Mouse (Mus musculus): Measurements from ENCODE around the gene Gm21985.
"Not testable (repeated sequence)": the region's sequence is repeated elsewhere in the genome, so short reads cannot be mapped to it uniquely, and the experiment has no call there.

Gene Gm21985

DNA sequence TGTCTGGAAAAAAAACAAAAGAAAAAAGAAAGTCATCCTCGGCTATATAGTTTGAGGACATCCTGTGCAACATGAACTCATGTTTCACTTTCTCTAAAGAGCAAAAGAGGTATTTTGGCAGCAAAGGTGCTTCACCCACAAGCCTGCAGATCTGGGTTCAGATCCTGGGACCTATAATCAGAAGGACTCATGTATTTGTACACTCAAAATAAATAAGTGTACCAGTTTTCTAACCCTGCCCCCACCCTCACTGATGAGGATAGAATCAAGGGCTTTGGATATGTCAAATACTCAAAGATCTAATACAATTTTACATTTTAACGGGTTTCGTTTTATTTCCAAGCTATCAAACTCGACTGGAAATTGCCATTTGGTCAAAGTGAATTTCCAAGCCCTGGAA, 1.8 kb upstream of the Gm21985 start:
- no peak for DNase-seq (ENCODE audit: low spot score in 2 of 2)

DNA sequence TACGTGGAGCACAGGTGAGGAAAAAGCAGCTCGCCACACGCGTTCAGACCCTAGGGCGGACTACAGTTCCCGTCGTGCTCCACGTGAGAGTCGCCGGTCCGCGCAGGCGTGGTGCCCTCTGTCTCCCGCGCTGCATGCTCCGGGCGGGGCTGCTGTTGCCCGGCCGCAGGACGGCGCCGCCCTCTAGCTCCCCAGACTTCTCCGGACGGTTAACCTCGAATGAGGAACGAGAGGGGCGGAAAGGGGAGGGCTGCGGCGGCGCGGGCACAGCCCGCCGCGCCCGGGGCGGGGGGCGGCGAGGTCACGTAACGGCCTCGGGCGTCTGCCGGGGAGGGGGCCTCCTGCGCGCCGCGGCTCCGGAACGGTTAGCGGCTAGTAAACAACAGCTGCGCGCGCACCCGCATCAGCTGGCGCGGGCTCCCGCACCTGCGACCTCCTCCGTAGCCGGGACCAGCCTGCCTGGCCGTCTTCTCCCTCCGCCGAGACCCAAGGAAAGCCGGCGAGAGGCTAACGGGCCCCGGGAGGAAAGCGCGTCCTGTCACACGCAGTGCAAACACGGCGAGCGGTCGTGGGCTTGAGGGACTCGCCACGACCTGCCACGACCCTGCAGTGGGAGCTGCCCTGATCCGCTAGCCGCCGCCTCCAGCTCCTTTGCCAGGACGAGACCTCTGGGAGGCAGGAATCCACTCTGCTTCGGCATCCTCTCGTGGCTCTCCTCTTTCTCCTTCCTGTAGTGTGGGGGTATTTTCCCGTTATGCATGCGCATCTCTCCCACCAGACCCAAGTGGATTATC, 469 bp upstream of the Gm21985 start, which contains the start of gene Slc12a6:
Slc12a6 (plus strand) TSS at position 378 of the 794 bp plus-strand sequence.
- peak; percentile 81 to 87 for DNase-seq (ENCODE audit: low spot score in 2 of 2)

DNA sequence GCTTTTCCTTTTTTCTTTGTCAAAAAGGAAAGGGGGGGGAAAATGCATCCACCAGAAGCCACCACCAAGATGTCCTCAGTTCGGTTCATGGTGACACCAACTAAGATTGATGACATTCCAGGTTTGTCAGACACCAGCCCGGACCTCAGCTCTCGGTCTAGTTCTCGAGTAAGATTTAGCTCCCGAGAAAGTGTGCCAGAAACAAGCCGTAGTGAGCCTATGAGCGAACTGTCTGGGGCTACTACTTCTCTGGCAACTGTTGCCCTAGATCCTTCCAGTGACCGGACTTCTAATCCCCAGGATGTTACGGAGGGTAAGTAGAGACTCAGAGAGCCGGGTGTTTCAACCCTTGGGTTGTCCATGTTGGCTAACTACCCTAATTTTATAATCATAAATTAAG, 666 bp downstream of the Gm21985 start:
- DNase-seq (ENCODE audit: low spot score in 2 of 2), result no peak

DNA sequence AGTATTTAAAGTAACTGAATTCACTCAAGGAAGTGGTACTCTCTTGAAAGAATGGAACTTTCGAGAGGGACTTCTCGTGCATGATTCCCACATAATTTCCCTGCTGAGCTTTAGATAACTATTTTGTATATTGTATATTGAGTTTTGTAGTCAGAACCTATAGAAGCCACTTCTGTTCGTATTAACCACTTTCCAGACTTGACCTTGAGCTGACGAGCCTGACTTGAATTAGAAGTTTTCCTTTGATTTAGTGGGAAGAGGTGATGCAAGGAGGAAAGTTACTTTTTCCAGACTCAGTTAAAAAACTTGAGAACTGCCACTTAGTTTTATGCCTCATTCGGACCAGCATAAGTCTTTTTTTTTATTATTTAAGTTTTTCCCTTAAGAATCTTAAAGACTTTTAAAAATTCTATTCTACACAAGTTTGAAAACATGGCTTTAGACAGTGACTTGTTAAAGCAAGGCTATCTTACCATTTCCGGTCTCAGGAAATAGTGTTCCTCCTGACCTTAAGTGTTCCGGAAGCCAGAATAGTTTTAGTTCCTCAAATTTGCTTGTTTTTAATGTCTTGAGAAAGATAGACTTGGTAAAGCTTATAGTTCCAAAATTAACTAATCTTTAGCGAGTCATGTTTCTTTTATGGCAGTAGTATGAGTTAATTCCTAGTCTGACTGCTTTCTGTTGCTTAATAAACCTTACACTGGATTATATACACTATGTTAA, 1.6 kb downstream of the Gm21985 start:
- DNase-seq (ENCODE audit: low spot score in 2 of 2), result no peak

DNA sequence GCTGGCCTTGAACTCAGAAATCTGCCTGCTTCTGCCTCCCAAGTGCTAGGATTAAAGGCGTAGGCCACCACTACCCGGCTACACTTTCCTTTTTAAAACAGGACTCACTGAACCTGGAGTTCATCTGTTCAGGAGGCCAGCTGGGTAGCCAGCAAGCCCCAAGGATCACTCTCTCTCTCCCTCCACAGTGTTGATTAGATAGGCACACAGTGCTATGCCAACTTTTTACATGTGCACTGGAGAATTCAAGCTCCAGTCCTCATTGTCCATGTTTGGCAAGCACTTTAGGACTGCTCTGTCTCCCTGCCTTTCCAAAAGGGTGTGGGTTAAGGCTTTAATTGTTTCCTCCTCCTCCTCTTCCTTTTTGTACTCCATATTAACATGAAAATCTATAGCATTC, 3.9 kb downstream of the Gm21985 start:
- DNase-seq (ENCODE audit: low spot score in 2 of 2), result no peak

DNA sequence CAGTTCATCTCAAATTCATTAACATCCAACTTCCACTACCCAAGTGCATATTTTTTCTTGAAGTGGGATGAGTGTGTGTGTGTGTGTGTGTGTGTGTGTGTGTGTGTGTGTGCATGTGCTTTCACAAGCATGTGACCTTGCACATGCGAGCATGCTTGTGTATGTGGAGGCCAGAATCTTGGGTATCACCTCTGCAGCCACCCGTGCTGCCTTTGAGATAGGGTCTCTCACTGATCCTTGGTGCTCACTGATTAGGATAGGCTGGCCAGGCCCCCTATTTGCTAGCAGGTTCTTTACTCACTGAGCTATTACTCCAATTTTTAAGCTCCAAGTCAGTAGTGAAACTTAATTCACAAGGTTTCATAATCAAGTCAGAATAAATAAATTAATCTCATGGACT, 6.8 kb downstream of the Gm21985 start:
- no peak for DNase-seq (ENCODE audit: low spot score in 2 of 2)

DNA sequence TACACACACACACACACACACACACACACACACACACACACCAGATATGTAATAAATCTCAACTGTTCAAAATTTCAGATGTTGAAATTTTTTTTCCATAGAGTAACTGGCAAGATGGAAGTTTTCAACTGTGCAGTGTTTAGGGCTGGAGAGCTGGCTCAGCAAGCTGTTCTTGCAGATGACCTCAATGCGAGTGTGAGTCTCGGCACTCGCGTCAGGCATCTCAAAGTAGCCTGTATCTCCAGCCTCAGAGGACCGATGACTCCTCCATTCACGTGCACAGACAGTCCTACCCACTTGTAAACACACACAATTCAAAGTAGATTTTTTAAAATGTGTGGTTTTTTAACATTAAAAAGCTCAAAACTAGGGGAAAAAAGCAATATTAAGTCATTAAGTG, 7.4 kb downstream of the Gm21985 start:
- no peak for DNase-seq (ENCODE audit: low spot score in 2 of 2)

DNA sequence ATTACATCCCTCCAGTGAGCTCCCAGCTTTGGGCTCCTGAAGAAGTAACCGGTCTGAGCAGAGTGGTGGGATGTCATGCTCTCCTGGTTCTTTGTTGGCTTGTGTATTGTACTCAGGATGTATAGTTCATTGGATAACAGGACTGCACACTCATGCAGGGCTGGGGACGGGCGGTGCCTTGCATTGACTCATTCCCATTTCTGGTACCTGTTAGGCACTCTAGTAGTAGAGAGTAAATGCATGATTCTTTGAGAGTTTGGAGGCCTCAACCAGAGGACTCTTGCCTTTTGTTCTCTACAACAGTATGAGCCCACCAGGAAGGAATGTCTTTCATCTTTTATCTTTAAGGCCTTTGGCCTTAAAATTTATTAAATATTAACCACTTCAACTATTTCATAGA, 10.8 kb downstream of the Gm21985 start:
- no peak for DNase-seq (ENCODE audit: low spot score in 2 of 2)

DNA sequence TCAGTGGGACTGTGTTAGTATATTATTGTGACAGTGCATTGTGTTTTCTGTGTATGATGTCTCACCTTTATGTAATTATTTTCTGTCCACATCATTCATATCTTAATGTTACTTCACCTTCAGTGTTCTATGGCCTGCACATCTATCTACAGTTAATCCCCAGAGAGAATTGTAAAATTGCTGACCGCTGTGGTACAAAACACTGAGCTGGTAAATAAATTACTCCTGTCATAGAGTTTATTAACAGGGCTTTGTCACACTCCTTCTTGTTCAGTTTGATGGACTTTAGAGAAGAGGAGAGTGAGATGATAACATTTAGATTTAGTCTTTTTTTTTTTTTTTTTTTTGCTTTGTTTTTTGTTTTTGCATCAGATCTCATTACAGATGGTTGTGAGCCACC, 16.7 kb downstream of the Gm21985 start:
- DNase-seq (ENCODE audit: low spot score in 2 of 2), result no peak

DNA sequence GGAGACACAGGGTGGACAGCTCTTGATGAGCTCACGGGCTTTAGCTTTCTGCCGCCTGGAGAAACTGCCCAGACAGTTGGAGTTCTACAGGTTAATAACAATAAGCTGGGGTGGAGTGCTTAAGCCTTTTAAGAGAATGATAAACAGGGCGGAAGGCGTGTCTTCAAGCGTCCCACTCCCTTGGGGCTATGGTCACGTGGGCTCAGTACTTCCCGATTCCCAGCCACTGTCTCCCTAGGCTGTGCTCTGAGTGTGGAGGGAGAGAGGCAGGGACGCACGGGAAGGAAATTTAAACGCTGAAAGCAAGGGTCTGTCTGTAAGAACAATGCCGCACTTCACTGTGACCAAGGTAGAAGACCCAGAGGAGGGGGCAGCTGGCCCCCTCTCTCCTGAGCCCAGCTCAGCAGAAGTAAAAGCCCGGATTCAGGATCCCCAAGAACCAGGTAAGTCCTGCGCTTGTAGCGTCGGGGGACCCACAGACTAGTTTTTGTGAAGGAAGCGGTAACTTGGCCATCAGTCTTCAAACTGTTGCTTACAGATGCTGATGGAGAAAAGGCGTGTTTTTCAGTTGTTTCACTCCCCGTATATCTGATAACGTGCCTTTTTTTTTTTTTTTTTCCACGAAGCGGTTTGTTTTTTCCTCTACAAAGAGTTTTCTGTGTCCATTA, 18.4 kb downstream of the Gm21985 start:
- DNase-seq (ENCODE audit: low spot score in 2 of 2), result no peak

DNA sequence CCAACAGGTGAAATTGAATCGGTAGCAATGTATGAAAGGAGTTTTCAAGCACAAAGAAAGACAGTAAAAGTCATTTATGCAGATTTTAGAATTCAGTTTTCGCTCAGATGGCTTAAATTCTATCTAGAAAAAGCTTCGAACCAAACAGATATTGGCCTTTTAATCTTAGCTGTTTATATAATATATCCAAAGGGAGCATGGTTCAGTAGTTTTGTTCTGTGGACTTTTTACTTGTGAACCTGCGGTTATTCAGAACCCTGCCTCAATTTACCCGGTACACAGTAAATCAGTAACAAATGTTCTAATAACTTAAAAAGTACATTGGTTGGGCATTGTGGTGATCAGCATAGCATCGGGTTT, 18.9 kb downstream of the Gm21985 start:
- DNase-seq (ENCODE audit: low spot score in 2 of 2), result no peak

DNA sequence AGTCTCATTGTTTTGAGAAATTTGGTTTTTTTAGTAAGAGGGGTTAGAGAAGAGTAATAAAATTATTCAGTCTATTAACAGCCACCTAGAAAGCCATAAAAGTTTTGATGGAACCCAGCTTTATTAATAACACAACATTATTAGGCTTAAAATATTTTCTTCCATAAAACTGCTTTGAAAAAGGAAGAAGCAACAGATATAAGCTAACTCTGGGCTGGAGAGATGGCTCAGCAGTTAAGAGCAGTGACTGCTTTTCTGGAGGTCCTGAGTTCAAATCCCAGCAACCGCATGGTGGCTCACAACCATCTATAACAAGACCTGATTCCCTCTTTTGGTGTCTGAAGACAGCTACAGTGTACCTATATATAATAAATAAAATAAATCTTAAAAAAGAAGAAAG, 19.9 kb downstream of the Gm21985 start:
- DNase-seq (ENCODE audit: low spot score in 2 of 2), result not testable (repeated sequence)

DNA sequence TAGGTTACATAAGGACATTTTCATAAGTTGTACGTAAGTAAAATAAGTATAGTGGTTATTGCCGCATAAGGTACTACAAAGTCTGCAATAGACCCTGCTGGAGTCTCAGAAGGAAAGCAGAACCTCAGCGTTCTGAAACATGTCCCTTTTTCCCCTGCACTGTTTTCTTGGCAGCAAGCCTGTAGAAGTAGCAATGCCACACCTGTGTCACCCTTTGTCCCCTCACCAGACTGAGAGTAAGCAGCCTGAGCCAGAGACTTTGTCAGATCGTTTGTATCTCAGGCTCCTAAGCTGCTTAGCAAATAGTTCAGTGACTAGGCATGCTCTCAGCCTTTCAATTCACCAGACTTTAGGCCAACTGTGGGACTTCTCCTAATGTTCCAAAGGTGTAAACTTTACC, 20.9 kb downstream of the Gm21985 start:
- no peak for DNase-seq (ENCODE audit: low spot score in 2 of 2)

DNA sequence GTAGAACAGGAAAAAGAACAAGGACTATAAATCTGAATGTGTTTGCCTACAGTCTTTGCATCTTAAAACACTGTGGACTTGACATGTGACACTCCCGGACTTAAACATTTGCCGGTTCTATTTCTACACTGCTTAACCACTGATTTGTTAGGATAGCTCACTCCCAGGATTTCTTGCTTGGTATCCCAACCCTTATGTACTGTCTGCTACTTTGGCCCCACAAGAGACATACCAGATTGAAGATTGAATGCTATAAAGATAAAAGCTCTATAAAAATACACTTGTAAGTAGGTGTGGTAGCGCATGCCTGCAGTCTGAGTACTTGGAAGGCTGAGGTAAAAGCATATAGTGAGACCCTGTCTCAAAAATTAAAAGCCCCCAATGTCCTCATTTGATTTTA, 23.4 kb downstream of the Gm21985 start:
- DNase-seq (ENCODE audit: low spot score in 2 of 2), result no peak

DNA sequence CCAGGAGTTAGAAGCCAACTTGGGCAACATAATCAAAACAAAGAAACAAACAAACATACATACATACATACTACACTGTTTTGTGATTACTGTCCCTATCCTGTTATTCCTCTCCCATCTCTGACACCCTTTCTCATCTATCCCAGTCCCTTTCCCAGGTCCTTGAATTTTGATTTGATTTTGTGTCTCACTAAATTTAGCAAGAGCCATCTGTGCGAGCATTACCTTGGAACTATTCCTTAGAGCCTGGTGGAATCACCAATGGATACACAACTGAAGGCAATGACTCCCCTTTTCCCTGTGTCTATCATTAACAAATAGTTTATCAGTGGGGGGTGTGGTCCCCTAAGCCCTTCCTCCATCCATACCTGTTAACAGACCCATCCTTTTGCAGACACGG, 26.7 kb downstream of the Gm21985 start:
- no peak for DNase-seq (ENCODE audit: low spot score in 2 of 2)

DNA sequence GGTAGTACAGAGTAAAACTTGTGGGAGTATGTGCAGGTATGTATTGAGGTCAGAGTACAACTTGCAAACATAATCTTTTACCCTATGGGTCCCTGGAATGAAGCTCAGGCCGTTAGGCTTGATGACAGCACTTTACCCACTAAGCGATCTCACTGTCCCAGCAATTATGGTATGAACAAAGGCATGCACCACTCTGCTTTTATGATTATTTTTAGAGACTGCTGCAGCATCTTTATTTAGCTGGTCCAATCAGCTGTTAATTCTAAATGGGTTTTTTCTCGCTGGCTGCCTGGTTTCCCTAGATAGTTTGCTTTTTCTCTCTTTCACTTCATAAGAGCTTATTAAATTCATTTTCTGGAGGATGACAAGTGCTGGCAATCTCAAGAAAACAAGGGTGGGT, 30.1 kb downstream of the Gm21985 start:
- DNase-seq (ENCODE audit: low spot score in 2 of 2), result no peak

DNA sequence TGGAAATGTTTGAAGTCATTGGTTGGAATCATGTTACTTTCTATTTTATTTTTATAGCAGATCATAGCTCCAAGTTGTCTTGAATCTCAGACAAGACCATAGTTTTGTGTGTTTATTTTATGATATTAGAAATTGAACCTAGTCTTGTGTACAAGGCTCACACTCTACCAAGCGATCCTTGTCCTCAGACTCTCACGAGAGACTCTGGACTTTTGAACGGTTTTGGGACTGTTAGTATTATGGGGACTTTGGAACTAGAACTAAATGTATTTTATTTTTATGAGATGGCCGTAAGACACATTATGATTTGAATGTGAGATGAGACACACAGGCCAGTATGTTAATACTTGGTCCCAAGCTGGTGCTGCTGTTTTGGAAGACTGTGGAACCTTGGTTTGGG, 32.1 kb downstream of the Gm21985 start:
- DNase-seq (ENCODE audit: low spot score in 2 of 2), result no peak

DNA sequence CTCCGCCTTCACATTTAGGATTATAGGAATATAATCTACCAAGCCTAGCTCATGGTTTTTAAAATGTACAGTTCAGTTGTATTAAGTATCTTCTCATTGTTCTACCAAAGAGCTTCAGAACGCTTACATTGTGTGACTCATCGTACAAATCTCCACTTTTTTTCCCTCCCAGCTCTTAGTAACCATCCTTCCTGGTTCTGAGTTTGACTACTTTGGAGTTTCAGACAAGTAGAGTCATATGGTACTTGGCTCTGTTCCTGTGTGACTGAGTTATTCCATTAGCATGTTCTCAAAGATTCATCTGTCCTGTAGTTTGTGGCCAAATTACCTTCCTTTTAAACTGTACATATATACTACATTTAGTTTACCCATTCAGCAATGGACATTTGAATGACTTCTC, 42.6 kb downstream of the Gm21985 start:
- no peak for DNase-seq (ENCODE audit: low spot score in 2 of 2)

DNA sequence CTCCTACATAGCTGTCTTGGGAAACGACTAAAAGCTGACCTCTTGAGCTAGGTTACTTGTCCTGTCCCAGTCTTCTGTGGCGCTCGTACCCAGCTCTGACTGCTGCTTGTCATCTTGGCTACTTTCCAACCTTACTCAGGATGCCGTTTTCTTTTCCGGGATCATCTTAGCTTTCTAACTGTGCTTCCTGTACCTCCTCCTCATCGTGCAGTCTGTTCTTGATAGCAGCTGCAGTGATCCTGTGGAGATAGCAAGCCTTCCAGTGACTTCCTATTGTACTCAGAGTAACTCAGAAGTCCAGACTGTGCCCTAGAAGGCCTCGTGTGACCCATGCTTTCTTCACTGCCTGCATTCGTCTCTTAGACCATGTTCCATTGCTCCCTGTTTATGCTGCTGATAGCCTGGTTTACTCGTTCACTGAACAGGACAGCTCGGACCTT, 43.1 kb downstream of the Gm21985 start:
- no peak for DNase-seq (ENCODE audit: low spot score in 2 of 2)

DNA sequence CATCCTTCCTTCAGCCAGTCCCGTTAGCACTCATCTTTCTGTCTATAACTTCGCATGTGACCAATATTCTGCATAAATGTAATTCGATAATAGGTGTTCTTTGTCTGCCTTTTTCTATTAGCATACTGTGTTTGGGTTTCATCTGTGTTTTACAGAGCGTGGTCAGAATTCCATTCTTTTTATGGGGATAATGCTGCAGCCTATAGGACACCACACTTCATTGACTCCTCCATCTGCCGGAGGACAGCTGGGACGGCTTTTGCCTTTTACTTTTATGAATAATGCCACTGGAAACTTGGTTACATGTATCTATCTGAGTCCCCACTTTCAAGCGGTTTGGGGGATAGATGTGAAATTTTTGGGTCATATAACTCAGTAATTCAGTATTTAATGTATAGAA, 49.5 kb downstream of the Gm21985 start:
- no peak for DNase-seq (ENCODE audit: low spot score in 2 of 2)

DNA sequence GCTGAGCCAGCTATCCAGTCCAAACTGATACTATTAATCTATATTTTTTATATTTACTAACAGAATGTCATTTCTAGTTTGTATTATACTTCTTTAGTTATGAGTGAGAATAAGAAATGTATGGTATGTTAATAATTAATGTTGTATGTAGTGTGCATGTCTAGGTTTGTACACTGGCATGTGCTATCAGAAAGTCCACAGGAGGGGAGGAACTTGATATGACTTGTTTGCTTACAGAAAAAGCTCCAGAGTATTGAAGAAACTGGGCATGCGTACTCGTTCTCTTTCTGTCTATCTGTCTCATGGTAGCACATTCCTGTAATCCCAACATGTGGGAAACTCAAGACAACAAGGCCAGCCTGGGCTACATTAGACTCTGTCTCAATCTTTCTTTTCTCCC, 52.1 kb downstream of the Gm21985 start:
- DNase-seq (ENCODE audit: low spot score in 2 of 2), result no peak

DNA sequence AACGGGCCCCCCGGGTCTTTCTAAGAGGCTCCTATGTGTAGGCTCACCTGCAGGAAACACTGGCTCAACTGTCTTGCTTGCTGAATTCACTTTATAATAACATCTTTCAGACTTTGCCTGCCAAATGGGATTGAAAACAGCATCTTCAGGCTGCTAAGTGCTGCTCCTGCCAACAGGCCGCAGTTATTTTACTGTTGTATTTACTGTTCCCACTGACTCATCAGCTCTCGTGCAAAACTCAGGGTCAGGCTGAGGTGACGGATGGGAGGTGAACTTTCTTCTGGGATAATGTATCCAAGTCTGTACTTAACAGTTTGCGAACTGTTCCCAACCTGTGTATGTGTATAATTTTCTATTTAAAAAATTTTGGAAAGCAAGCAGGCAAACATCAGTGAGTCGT, 52.8 kb downstream of the Gm21985 start:
- DNase-seq (ENCODE audit: low spot score in 2 of 2), result no peak
